Mouse (Mus musculus) MEL (cell line): ENCODE results near the gene Rbpj. TPM values are rescaled to one million over a fixed set of nuclear protein-coding genes. Genes with fewer than 3 reads are reported as not detected.

ENCODE experiments used
- DNase-seq: peaks from one replicate; pipeline ENCODE4 v3.0.0; 2011; ENCODE audit warnings: low read depth, low spot score
- H3K27ac ChIP-seq: 2 replicates; pipeline ENCODE4 v1.5.1; 2012; ENCODE audit warnings: low read depth, mild to moderate bottlenecking, control low read depth, low read length, moderate library complexity; ENCODE audit not compliant: control insufficient read depth
- H3K27me3 ChIP-seq, 2 experiments: fragments of 150-350 bp in 1 of 2; sonication (generic) in 1 of 2; 2 replicates each; pipeline ENCODE4 v1.6.1; 2012; ENCODE audit warnings: low read length in 2 of 2, mild to moderate bottlenecking in 2 of 2, improper control_type of control experiment in 1 of 2, moderate library complexity in 1 of 2; ENCODE audit not compliant: insufficient read depth in 2 of 2, control insufficient read depth in 1 of 2
- H3K36me3 ChIP-seq, 2 experiments: 2 replicates each; pipeline ENCODE4 v1.6.1; 2012 to 2014; ENCODE audit warnings: low read length in 2 of 2, improper control_type of control experiment in 1 of 2, inconsistent platforms in 1 of 2, mild to moderate bottlenecking in 1 of 2; ENCODE audit not compliant: insufficient read depth in 2 of 2, control insufficient read depth in 1 of 2
- H3K4me1 ChIP-seq, 2 experiments: fragments of 150-350 bp in 1 of 2; sonication (generic) in 1 of 2; 2 replicates each; pipeline ENCODE4 v1.6.1; 2012; ENCODE audit warnings: low read length in 2 of 2, improper control_type of control experiment in 1 of 2, mild to moderate bottlenecking in 1 of 2; ENCODE audit not compliant: insufficient read depth in 2 of 2, control insufficient read depth in 1 of 2
- H3K4me3 ChIP-seq, 2 experiments: fragments of 150-350 bp in 1 of 2; sonication (generic) in 1 of 2; 2 replicates each; pipeline ENCODE4 v1.5.1; 2012; ENCODE audit warnings: low read depth in 2 of 2, low read length in 2 of 2, mild to moderate bottlenecking in 2 of 2, moderate library complexity in 2 of 2, control low read depth in 1 of 2, improper control_type of control experiment in 1 of 2; ENCODE audit not compliant: control insufficient read depth in 1 of 2, insufficient read depth in 1 of 2
- H3K79me2 ChIP-seq: 2 replicates; pipeline ENCODE4 v1.6.1; 2012; ENCODE audit warnings: mild to moderate bottlenecking, low read length, moderate library complexity; ENCODE audit not compliant: control insufficient read depth, poor library complexity, insufficient read depth
- H3K9ac ChIP-seq: 2 replicates; pipeline ENCODE4 v1.6.1; 2012; ENCODE audit warnings: low read depth, mild to moderate bottlenecking, control low read depth, low read length, moderate library complexity; ENCODE audit not compliant: control insufficient read depth, poor library complexity, severe bottlenecking
- H3K9me3 ChIP-seq: fragments of 150-350 bp; sonication (generic); replicated peaks from 2 replicates; pipeline ENCODE4 v1.6.1; 2012; ENCODE audit warnings: mild to moderate bottlenecking, low read length, improper control_type of control experiment, moderate library complexity; ENCODE audit not compliant: insufficient read depth
- E2F4 ChIP-seq: IDR thresholded peaks from 2 replicates; pipeline ENCODE4 v1.6.1; 2011; ENCODE audit warnings: low read depth, low read length, improper control_type of control experiment, borderline replicate concordance
- ETS1 ChIP-seq: IDR thresholded peaks from 2 replicates; pipeline ENCODE4 v1.6.1; 2012; ENCODE audit warnings: low read depth, mild to moderate bottlenecking, inconsistent platforms, low read length, improper control_type of control experiment, moderate library complexity
- GABPA ChIP-seq: IDR thresholded peaks from 2 replicates; pipeline ENCODE4 v1.6.1; 2012; ENCODE audit warnings: low read depth, mild to moderate bottlenecking, inconsistent platforms, low read length, improper control_type of control experiment, moderate library complexity
- GATA1 ChIP-seq: IDR thresholded peaks from 2 replicates; pipeline ENCODE4 v1.6.1; 2011; ENCODE audit warnings: low read depth, low read length, improper control_type of control experiment
- HCFC1 ChIP-seq: IDR thresholded peaks from 2 replicates; pipeline ENCODE4 v1.6.1; 2012; ENCODE audit warnings: low read depth, mild to moderate bottlenecking, inconsistent platforms, low read length, improper control_type of control experiment, moderate library complexity
- KAT2A ChIP-seq: conservative IDR thresholded peaks from 2 replicates; pipeline ENCODE4 v1.6.1; 2012; ENCODE audit warnings: low read depth, low read length, improper control_type of control experiment, inconsistent platforms
- MAX ChIP-seq: IDR thresholded peaks from 2 replicates; pipeline ENCODE4 v1.6.1; 2011; ENCODE audit warnings: low read length, improper control_type of control experiment
- MAZ ChIP-seq: IDR thresholded peaks from 2 replicates; pipeline ENCODE4 v1.6.1; 2012; ENCODE audit warnings: low read depth, mild to moderate bottlenecking, inconsistent platforms, low read length, improper control_type of control experiment
- MYC ChIP-seq: IDR thresholded peaks from 2 replicates; pipeline ENCODE4 v1.6.1; 2011; ENCODE audit warnings: low read depth, mild to moderate bottlenecking, low read length, improper control_type of control experiment, moderate library complexity
- POLR2AphosphoS5 ChIP-seq: IDR thresholded peaks from 2 replicates; pipeline ENCODE4 v1.6.1; 2012; ENCODE audit warnings: low read depth, borderline replicate concordance, mild to moderate bottlenecking, inconsistent platforms, low read length, moderate library complexity, mixed read lengths
- RAD21 ChIP-seq: IDR thresholded peaks from 2 replicates; pipeline ENCODE4 v1.6.1; 2011; ENCODE audit warnings: mild to moderate bottlenecking, low read depth, low read length, improper control_type of control experiment
- TBP ChIP-seq: IDR thresholded peaks from 2 replicates; pipeline ENCODE4 v1.8.0; 2011; ENCODE audit warnings: low read depth, low read length, improper control_type of control experiment
- ZC3H11A ChIP-seq: IDR thresholded peaks from 2 replicates; pipeline ENCODE4 v1.6.1; 2012; ENCODE audit warnings: low read depth, mild to moderate bottlenecking, inconsistent platforms, low read length, improper control_type of control experiment
- ZKSCAN1 ChIP-seq: IDR thresholded peaks from 2 replicates; pipeline ENCODE4 v1.6.1; 2012; ENCODE audit warnings: low read depth, mild to moderate bottlenecking, inconsistent platforms, low read length, improper control_type of control experiment, moderate library complexity
- polyA plus RNA-seq, 2 experiments: library from polyadenylated mRNA; stranded (reverse) in 1 of 2; unstranded in 1 of 2; fragments of >175 nt in 1 of 2; fragments of >200 nt in 1 of 2; gene quantifications; 2 replicates each; pipeline versions ENCODE4 v1.2.1 to v1.2.4; 2012; ENCODE audit warnings: low replicate concordance in 2 of 2, low read depth in 1 of 2; ENCODE audit not compliant: insufficient read length in 2 of 2, insufficient read depth in 1 of 2, missing spikeins in 1 of 2
- total RNA-seq: library from RNA; depleted of rRNA; stranded (reverse); fragments of 300-350 nt; gene quantifications from 2 replicates; pipeline ENCODE4 v1.2.3, GENCODE M21; 2012; rRNA removed

Rbpj gene
- total and polyA plus RNA-seq, 3 experiments, result 6.0 to 34.5 (median 19.1) TPM

GRCm38 (mm10) chr5:53702686-53703085 lies 236.7 kb downstream of the Rbpj start:
- Histone ChIP-seq H3K27me3 (no peaks in the 10 kb centered on the region), H3K36me3 (no peaks in the 10 kb centered on the region), H3K79me2 (no peaks in the 10 kb centered on the region), H3K27ac (no peak overlapping the region), H3K4me1 (no peaks in the 10 kb centered on the region), H3K4me3 (no peak overlapping the region), H3K9me3 (no peaks in the 10 kb centered on the region), H3K9ac (no peak overlapping the region)
- TF ChIP-seq HCFC1, result no peak
- TF ChIP-seq POLR2AphosphoS5, result no peak
- no peak for TF ChIP-seq ZC3H11A
- no peak for TF ChIP-seq ZKSCAN1
- TF ChIP-seq KAT2A, result no peak
- no peak for TF ChIP-seq GATA1
- no peak for TF ChIP-seq GABPA
- TF ChIP-seq RAD21, result no peak
- no peak for TF ChIP-seq E2F4
- TF ChIP-seq MAX, result no peak
- TF ChIP-seq TBP, result no peak
- TF ChIP-seq ETS1, result no peak
- no peak for TF ChIP-seq MAZ
- no peak for TF ChIP-seq MYC
- DNase-seq, result no peak

Other genes with a start within 250 kb of the Rbpj start
- gene Smim20, start 199.1 kb upstream of the Rbpj start, total RNA-seq, result 54.5 and 56.6 TPM in 2 replicates
- 10 to 100 TPM in 1 of 2 experiments, not detected in 1; 57.7 TPM for gene Smim20, start 199.1 kb upstream of the Rbpj start, polyA plus RNA-seq
- not detected in 2 replicates for gene Cckar, start 241.6 kb downstream of the Rbpj start, total RNA-seq
- gene Cckar, start 241.6 kb downstream of the Rbpj start, polyA plus RNA-seq, result not detected